Mouse (Mus musculus) right cerebral cortex, adult 2 months (tissue): Measurements from ENCODE around the gene Poc1b.
"Not testable (repeated sequence)": the region's sequence is repeated elsewhere in the genome, so short reads cannot be mapped to it uniquely, and the experiment has no call there.

Experiments used
- DNase-seq, 2 experiments: peaks; one replicate each; pipeline ENCODE4 v3.0.0; 2021 to 2022; ENCODE audit warnings: low spot score in 2 of 2

Poc1b gene

DNA sequence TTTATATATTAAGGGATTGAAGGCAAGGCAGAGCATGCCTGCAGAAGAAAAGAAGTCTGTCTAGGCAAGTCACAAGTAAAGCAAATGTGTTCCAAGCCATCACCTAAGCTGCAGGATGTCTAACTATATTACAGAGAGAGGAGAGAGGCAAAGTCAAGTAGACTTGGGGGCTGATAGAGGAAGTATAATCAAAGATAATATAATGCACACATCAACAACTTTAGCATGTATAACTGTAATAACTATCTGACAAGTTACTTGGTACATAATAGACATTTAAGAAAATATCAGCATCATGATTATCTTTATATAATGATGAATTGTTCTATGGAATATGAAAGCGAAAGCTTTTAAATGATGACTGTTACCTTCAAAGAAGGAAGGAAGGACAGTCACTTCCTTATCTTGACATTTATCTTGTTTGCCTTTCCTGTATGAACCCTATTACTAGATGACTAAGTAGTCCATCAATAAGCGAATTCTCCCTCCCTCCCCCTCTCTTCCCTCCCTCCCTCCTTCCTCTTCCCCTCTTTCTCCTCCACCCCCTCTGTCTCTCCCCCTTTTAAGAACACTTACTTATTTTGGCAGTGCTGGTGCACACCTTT lies 87.7 kb downstream of the Poc1b start:
- DNase-seq, result no peak

DNA sequence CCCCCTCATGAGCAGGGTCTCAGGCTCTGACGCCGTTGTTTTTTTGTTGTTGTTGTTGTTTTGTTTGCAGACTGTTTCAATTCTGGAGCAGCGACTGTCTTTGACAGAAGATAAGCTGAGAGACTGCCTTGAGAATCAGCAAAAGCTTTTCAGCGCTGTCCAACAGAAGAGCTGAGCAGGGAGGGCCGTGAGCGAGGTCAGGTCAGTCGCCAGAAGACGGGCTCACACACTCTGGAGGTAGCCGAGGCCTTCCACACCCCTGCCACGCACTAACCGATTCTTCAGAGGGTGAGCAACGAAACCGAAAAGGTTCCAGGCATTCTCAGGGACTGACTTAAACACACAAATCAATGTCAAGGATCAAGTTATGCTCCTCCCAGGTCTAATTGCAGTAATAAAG lies 89.7 kb downstream of the Poc1b start:
- no peak for DNase-seq

DNA sequence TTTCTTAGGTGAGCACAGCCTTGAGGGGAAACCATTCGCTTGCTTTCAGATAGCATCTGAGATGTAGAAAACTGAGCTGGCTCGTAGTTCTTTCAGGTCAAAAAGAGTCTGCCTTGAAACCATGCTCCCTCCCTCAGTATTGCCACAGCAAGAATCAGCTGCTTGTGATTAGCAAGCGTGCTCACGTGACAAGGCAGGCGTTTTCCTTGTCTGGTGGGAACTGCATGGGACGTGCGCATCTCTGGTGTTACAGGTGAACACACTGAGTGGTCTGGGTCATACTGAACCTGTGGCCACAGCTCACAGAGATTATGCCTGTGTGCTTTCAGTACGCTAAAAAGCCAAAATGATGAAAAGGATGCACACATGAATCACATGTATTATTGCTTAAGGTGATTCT lies 90.3 kb downstream of the Poc1b start:
- no peak for DNase-seq

DNA sequence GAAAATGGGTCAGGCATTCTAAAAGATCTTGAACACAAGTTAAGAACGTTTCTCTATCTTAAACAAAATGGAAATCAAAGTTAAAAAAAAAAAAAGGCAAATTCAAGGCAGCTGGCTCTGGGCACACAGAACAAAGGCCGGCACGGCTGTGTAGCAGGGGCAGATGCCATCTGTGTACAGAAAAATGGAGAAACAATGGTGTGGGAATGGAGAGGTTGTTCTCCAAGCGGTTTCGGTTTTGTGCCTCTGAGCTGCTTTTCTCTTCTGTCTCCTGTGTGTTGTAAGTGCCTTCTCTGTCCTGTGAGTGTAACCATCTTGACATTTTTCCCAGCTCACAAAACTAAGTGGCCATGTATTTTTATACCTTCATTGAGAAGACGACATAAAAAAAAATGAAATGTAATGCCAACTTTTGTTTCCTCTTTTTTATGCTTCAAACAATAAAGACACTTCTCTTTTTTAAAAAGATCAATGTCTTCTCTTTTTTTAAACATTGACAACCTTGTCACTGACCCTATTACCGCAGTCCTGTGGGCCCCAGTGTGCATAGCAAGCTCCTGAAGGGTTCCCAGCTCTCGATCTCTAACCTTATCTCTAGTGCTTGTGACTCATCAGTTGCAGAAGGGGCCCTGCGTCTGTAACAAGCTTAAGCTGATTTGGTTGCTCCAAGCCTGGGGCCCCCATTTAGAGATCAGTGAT lies 90.9 kb downstream of the Poc1b start:
- DNase-seq, result no peak

DNA sequence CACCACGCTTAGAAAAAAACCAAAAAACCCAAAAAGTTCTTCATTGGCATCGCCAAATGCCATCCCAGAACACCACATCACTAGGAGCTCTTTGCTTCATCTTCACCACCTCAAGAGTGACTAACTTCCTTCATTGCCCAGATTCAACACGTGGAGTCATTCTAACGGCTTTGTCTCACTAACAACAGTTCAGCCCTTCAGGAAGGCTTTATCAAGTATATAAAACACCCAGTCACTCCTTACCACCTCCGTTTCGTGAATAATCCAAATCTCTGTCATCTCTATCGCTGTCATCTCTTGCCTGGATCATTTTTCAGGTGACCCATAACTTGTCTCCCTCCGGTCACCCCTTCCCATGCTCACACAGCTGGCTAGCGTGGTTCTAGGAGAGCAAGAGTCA lies 92.1 kb downstream of the Poc1b start:
- DNase-seq, result no peak

DNA sequence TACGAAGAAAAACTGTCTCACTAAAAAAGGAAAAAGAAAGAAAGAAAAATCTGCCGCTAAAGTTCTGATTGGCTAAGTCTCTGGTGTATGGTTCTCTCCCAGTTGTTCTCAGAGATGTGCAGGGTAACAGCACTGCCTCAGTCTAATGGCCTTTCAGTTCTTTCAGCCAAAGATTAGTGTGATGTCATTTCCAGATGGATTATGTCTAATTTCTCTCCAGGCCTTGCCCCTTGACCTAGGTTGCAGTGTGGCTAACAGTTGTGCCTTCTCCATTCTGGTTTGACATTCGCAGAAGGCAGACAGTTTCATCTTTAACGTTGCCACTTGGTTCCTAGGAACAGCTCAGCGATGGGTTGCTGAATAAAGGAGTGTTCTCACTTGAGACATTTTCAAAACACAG lies 94.1 kb downstream of the Poc1b start:
- no peak for DNase-seq

DNA sequence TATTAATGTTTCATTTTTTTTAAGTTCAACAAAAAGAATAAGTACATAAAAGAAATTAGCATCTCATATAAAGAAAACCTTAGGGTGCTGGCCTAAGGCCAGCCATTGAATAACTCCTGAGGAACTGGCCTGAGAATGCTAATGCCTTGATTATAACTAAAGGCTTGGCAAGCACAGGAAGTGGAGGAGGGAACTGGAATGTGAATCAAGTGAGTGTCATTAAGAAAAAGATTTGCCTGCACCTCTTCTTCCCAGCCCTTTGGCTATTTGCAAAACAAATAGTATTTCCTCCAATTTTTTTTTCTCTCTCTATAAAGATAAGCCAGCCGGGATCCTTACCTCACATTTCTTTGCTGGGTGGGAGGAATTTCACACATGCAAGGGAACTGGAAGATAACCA lies 95.0 kb downstream of the Poc1b start:
- DNase-seq, result no peak

DNA sequence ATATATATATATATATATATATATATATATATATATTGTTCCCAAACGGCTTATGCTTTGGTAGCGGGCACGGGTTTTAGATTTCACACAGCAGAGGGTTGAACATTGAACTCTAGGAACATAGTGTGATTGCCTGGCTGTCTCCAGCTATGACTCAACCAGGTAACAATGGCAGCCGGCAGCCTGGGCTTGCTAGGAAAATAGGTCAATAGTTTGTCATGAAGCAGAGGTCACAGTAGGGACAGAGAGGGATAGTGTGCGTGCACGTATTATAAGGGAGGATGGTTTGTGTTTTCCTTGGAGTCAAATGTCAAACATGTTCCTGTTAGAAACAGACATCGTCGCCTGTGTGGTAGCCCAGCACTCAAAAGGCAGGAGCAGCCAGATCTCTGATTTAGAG lies 95.5 kb downstream of the Poc1b start:
- DNase-seq, result no peak

DNA sequence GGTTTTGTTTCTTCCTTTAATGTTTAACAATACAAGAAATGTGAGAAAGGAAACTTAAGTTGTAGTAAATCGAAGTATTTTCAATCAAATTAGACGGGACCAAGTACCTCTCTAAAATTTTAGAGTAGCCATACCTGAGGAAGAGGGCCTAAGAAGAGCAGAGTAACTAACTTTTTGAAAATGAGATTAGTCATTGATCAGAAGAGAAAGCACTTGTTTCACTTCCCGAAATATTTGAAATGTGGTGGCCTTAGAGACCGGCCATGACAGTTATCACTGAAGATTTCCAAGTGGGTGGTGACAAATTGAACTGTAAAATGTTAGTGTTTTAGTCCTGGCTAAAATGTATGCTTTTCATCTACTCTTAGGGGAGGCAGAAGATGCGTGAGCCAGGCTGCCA lies 96.3 kb downstream of the Poc1b start:
- no peak for DNase-seq

DNA sequence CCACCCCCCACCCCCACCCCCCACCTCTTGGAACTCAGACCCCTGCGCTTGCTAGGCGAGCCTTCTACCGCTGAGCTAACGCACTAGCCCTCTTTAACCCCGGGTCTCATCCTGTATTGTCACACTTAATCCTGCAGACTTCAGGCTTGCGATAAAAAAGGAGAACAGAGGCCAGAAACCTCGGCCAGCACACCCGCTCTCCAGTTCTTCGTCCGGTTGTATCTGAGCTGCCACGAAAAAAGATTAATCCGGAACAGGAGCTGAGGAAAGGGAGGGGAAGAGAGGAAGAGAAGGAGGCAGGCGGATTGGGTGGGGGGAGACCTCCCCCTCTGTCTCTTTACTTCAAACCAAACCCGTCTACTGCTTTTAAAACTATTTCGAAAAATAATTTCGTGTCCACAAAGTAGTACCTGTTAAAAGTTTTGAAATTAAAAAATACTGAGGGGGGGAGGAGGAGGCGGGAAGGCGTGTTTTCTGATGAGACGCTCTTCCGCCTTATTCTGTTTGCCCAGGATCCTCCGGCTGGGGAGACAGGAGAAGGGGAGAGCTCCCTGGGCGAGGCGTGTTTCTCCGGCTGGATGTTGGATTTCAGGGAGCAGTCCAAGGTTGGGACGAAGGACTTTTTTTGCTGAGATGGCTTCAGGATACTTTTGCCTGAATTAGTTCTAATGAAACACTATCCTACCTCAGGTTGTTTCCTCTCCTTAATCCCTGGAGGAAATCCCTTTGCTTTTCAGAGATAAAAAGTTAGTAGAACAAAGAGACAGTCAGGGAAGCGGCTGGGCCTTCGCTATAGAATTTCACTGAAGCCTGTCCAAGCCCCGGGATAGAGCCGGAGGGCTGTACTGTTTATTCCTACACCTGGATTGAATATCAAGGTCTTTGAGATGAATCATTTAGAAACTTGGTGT lies 97.0 kb downstream of the Poc1b start:
- no peak for DNase-seq

DNA sequence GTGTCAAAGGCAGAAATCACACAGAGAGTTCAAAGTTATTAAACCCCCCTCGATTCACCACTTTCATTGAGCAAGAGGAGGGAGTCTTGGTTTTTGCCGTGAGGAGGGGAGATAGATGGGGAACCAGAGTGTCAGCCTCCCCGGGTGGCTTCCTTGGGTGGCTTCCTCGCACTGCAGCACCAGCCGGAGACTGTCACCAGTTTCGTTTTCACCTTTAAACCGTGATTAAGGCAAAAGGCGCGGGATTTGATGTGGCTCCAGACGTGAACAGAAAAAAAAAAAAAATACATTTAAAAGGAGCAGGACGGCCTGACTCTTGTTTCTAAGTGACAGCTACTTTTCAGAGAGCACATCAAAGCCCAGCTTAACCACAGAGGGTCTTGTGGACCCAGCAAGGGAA lies 97.7 kb downstream of the Poc1b start:
- DNase-seq, result no peak

DNA sequence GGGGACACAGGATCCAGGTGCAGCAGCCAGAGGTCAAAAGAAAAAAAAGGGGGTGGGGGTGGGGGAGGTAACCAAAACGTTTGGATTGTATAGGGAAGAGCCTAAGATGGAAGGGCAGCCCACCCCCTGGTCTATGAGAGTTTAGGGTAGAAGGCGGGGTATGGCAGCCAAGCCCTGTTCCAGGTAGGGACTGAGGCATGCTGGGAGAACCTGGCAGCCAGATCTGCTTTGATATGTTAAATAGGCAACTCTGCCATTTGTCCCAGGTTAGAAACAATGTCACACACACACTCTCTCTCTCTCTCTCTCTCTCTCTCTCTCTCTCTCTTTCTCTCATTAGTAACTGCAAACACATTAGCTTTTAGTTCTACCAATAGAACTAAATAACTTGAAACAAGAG lies 100.3 kb downstream of the Poc1b start:
- no peak for DNase-seq

DNA sequence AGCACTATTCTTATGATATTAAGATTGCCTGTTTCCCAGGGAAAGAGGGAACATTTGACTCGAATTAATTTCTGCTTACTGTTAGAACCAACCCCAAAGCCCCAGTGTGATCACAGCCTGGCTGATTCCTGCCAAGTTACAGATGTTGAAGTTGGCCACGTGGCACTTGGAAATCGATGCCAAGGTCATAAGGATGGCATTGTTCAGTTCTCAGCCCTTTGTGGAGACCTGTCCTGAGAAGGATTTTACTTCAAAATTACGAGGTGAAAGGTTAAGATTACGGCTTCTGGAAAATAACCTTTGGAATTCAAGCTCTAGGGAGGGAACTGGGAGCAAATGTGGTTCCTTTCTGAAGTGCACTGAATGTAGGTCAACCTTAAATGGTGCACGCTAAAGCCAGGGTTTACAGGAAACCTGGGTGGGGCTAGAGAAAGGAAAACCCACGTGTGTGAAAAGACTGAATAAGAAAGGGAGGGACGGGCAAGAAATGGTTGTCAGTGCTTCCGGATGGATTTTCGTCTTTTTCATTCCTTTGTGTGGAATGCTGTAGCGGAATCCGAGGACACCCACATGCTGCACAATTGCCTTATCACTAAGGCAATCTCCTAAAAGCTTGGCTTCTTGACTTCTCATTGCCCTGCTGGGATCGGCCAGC lies 102.4 kb downstream of the Poc1b start:
- no peak for DNase-seq

DNA sequence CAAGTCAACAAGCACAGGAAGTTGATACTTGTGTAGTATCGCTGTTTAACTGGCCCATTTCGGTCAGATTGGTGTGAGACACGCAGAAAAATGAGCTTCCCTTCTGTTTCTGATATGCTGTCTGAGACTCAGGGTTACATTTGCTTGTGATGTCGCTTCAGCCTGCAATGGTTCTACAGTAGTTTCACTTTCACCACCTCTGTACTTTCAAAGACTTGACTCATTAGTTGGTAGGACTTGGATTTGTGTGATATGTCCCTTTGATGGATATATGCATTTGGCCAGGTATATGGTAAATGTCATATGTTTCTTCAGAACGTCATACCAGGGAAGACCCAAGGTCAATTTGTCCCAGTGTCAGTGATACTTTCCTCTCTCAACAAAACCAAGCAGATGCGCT lies 104.2 kb downstream of the Poc1b start:
- no peak for DNase-seq

DNA sequence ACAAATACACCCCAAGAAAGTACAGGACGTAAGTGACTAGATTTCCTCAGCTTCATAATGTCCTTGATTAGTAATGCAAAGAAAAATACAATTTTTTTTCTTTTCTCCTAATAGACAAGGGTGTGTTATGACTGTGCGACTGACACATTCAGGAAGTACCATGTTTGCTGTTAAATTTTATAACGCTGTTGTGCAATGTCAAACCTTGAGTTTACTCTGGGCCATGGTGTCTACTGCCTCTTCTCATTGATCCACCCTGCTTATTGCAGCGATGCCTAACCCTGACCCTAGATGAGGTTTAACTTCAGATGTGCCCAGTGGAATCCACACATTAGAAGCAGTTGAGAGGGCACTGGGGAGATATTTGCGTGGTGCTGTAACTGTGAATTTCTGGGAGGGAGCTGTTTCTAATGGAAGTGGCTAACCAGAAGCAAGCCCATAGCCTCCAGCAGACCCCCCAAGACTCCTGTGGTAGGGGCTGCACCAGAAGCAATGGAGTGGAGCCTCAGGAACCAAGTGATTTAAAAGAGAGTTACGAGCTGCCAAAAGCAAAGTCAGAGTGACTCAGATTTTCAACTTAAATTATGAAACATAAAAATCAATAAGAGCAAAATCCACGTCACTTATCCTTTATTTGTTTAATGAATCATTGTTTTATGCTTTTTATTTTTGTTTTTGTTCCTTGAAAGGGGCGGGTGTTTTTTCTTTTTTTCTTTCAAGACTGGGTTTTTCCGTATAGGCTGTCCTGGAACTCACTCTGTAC lies 104.8 kb downstream of the Poc1b start:
- DNase-seq, result no peak

DNA sequence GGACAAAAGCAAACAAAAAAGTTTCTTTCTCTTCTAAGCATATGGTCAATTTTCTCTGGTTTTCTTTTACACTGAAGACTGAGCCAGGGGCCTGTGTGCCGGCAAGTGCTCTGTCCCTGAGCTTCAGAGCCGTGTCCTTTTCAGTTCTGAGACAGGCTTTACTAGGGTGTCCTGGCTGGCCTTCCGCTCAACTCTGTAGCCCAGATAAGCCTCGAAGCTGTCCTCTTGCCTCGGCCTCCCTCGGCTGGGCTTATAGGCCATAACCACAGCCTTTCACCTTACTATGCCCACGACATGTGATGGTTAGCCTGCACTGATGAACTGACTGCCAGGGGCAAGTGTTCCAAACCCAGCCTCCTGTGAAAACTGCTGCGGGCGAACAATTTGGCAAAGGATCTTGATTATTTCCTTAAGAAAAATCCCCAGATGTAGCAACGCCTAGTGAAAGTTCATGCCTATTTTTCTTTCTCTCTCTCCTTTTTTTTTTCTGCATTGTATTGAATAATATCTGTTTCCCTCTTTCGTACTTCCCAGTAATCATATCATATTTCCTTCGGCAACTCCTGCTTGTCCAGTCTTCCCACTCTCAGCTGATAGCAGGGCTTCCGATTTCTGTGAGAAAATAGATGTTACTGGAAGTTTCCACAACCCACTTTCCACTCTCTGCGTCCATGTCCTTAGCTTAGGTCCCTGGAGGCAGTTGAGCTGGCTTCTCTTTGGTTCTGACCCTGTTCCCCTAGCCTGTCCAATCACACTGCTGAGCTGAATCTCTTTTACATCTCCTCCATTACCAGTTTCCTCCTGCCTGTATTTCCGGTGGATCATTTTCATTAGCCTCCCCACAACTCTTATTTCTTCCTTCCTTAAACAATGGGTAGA lies 107.8 kb downstream of the Poc1b start:
- DNase-seq, result no peak

DNA sequence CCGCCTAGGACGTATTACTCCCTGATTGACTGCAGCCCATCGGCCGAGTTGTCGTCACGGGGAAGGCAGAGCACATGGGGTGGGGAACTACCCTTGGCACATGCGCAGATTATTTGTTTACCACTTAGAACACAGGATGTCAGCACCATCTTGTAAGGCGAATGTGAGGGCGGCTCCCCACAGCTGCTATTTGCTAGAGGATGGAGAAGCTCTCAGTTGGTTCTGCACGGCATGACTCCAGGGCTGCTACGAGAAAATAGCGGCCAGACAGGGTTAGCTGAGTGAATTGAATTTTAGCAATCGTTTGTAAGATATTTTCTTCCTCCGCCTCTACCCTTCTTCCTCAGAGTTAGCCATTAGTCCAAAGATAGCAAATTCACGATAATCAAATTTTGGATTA lies 109.7 kb downstream of the Poc1b start:
- not testable (repeated sequence) for DNase-seq

DNA sequence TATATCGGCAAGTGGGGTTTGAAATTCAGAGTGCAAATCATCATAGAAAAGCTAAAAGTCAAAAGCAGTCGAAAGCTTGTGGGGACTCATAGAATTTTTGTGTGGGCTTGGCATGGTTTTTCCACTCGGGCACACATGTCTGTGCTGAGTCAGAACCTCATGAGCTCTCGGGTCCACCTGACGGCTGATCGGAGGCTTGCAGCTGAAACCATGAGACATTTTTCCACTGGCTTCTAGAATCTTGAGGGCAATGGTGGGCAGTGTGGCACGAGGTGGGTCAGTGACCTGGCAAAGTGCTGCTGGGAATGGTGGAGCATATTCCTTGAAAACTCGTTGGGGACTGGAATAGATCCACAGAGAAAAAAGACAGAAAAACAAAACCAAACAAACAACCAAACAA lies 114.7 kb downstream of the Poc1b start:
- no peak for DNase-seq

DNA sequence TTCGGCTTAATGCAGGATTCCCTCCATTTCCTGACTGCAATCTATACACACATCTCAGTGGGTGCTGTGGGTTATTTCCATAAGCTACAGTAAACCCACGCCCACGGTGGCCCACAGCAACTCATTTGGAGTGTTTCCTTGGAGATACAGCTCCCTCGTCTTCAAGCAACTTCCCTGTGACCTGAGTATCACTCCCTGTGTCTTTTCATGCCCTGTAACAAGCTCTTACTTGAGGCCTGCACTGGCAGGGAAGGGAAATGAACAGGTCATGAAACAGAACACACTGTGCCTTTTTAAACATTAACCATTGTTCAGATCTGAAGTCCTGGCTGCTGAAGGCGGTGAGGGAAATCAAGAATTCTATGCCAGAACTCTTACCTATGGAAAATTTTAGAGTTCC lies 115.9 kb downstream of the Poc1b start:
- DNase-seq, result peak; percentile 66 to 72

DNA sequence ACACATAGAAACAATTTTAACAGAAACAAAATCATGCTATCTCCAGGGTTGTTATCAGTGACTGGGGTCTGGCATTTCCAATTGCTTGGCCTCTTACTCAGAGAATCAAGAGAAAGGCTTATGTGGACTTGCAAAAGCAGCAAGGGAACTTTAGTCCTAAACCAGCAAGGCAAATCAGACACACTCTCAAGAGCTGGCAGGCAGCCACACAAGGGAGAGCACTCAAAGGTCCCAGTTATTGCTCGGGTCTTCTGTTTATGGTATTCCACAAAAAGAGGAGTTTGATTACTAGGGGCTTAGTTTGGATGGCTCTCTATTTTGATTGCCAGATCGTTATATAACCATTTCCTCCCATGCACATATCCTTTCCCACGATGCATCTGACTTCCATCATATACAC lies 117.4 kb downstream of the Poc1b start:
- no peak for DNase-seq

DNA sequence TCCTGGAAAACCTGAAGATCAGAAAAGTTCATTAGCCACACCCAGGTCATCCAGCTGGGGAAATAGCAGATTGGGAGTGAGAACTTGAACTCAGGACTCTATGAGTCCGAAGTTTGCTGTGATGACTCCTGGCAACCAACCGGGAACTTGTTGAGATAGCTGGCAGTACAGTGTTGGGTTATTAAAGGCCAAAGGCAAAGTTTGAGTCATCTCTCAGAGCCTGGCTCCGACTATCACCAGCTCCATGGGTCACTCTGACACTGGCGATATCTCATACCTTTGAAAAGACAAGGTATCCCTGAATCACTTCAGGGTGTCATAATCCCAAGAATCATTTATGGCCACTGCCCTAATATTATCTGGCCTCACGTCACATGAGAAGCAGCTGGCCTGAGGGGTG lies 119.9 kb downstream of the Poc1b start:
- no peak for DNase-seq
